Mouse (Mus musculus) heart, postnatal 0 days (tissue): Measurements from ENCODE around the gene Tube1.

Experiments
- CTCF ChIP-seq: IDR thresholded peaks from 2 replicates; pipeline ENCODE4 v1.5.1; 2016; ENCODE audit warnings: antibody characterized with exemption, control low read depth, low read depth
- EP300 ChIP-seq: IDR thresholded peaks from 2 replicates; pipeline ENCODE4 v1.6.1; 2016; ENCODE audit warnings: antibody characterized with exemption, low read depth

GRCm38 (mm10) chr10:39170181-39170580 is 36.4 kb downstream of the Tube1 start:
- peak; percentile 82 for TF ChIP-seq CTCF
- no peak for TF ChIP-seq EP300
